Mouse (Mus musculus): ENCODE results near the gene Gm48552.

- TF ChIP-seq CTCF (IDR thresholded peaks at IDR 0.05; ENCODE audit: insufficient read depth, low read depth, low read length) (no peak), POLR2A (IDR thresholded peaks at IDR 0.05; ENCODE audit: insufficient read depth, low read depth, low read length) (no peak)
These were observed 3.5 kb downstream of the Gm48552 start for GRCm38 (mm10) chr10:81392270-81392669.

Measured in olfactory bulb, adult 2 months (tissue).